Mouse (Mus musculus): ENCODE data around the gene Bri3bp.
"Not testable (repeated sequence)": the region's sequence is repeated elsewhere in the genome, so short reads cannot be mapped to it uniquely, and the experiment has no call there.

Bri3bp gene

DNA sequence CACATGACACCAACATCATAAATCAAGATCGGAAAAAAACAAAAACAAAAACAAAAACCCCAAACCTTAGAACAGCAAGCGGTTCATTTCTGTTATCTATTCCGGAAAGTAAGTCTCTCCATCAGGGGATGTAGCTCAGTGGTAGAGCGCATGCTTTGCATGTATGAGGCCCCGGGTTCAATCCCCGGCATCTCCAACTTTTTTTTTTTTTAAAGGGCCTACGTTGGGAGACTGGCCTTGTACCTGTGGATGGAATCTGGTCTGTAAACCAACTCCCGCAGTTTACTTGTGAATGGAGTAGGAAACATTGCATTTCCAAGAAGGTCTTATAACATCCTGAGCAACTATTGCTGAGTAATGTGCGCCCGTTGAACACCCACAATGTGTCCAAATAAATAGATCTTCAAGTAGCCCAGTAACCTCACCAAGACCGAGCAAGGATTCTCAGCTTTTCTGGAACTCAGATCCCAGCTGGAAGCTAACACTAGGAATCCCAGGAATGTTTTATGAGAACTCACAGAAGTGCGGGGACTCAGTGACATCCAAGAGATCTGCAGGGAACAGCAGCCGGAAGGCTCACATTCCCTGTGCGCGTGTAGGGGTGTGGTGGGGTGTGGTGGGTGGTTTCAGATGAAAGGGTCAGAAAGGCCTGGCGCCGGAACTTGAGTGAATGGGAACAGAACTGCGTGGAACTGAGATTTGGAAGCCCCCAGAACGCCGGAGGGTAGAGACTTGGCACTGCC lies 31.8 kb upstream of the Bri3bp start:
- no peak for DNase-seq

GRCm38 (mm10) chr5:125411972-125412530 lies 29.3 kb upstream of the Bri3bp start:
- peak; percentile 70 to 84 for DNase-seq

- not testable (repeated sequence) for DNase-seq
Measured at GRCm38 (mm10) chr5:125412536-125412935, 28.8 kb upstream of the Bri3bp start.

- DNase-seq = no peak
Measured at GRCm38 (mm10) chr5:125413763-125414162, 27.6 kb upstream of the Bri3bp start.

GRCm38 (mm10) chr5:125416183-125416582 lies 25.2 kb upstream of the Bri3bp start:
- DNase-seq = no peak

DNA sequence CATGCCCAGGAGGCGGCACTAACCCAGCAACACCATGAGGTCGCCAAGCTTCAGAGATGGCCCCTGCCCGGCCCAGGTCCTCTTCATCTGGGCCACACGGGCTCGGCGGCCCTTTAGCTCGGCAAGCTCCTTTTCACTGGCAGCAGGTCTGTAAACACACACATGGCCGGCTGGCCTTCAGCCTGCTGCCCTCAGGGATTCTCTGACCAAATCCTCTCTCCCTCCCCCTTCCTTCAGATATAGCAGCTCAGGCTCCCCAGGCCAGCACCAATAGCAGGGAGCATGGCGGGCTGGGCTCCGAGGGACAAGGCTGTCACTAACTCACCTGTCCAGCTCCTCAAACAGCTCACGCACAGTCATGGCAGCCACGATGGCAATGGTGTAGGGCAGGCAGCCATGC lies 22.7 kb upstream of the Bri3bp start:
- DNase-seq = peak; percentile 74 to 75

DNA sequence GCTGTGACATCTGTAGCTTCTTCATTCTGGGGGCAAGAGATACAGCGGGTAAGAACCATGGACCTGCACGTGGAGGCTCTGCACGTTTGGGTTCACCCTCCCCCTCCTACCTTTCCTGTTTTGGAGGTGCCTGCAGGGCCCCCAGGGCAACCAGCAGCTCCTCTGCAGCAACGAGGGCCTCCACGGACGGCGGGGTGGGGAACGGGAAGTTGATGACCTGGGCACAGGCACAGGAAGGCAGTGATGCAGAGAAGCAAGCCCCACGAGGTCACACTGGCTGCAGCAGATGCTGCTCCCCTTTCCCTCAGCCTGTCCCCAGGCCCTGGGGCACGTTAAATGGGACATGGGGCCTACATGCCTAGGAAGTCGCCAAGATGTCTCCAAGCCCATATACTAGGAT lies 22.2 kb upstream of the Bri3bp start:
- DNase-seq = peak in 1 of 2 experiments; percentile 47

DNA sequence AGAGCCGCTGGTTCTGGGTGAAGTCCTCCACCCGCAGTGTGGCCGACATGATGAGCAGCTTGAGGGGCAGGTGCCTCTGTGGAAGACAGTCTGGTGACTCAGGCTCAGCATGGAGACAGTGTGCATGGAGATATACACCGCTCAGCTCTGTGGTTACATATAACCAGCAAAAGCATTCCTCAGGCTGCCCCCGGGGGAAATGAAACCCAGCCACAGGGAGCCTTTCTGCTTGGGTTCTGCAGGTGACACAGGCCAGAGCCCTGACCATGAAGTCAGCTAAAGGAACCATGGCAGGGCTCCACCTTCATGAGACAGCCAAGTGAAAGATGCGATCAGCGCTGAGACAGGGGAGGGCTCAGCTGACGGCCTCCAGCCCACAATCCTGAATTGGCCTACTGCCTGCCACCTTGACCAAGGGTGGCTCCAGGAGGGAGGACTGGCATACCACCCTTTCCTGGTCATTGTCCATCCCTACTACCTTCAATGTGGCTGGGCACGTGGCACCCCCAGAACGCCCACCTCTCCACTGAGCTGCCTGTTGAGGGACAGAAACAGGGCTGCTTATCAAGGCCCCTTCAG lies 15.6 kb upstream of the Bri3bp start:
- no peak for DNase-seq

DNA sequence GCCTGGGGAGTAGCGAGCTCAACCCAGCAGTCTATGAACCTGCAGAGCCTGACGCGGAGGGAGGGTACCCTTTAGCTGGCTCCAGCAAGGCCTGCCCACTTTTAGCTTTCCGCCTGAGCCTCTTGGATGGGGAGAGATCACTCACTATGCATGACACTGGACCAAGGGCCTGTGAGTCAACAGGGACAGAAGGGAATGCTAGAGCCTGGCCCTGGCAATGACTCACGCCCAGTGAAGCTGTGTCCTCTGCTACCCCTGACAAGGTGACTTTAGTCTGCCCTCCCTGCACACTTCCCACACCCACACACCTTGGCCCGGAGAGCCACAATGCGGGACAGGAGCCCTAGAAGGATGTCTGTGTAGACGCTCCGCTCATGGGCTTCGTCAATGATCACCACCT lies 15.0 kb upstream of the Bri3bp start:
- DNase-seq = no peak

GRCm38 (mm10) chr5:125432324-125432723 lies 9.0 kb upstream of the Bri3bp start:
- DNase-seq = not testable (repeated sequence)

- peak; percentile 92 to 97 for DNase-seq
Measured at GRCm38 (mm10) chr5:125433793-125434337, 7.5 kb upstream of the Bri3bp start, which contains the start of gene Dhx37. Gene Dhx37, minus strand, starts transcription at chr5:125434121.

DNA sequence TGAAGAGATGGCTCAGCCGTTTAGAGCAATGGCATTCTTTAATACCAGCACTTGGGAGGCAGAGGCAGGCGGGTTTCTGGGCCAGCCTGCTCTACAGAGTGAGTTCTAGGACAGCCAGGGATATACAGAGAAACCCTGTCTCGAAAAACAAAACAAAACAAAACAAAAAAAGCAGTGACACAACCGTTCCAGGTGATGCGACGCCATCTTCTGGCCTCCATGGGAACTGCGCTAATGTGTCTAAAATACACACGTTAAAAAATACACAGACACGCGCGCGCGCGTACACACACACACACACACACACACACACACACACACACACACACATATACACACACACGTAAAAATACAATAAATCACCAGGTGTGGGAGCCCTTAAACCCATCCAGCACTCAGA lies 7.0 kb upstream of the Bri3bp start:
- peak in 1 of 2 experiments; percentile 44 for DNase-seq

DNA sequence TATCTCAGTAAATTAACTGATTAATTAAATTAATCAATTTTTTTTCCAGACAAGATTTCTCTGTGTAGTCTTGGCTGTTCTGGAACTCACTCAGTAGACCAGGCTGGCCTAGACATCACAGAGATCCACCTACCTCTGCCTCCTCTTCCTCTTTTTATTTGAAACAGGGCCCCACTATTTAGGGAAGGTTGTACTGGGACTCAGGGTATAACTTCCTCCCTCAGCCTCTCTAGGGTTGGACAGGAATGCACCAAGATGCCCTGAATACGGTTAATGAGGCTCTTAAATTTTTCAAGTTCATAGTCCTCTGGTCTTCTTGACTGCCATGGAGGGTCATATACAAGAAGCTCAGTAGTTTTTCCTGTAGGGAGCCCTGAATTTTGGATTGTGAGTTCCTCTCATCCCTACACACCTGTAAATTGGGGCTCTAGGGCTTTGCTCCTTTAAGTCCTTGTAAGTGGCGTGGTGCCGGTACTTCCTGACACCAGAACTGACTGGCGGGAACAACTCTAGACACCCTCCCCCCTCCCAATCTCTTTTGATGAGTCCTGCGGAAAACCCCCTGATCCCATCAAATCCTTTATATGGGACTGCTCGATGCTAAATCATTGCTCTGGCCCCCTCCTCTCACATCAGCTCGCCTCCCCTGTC lies 660 bp upstream of the Bri3bp start:
- DNase-seq = no peak

- no peak for DNase-seq
Measured at GRCm38 (mm10) chr5:125442136-125442995, 998 bp downstream of the Bri3bp start.

GRCm38 (mm10) chr5:125443335-125443734 lies 2.0 kb downstream of the Bri3bp start:
- no peak for DNase-seq

- no peak for DNase-seq
Measured at GRCm38 (mm10) chr5:125443915-125444314, 2.5 kb downstream of the Bri3bp start.

DNA sequence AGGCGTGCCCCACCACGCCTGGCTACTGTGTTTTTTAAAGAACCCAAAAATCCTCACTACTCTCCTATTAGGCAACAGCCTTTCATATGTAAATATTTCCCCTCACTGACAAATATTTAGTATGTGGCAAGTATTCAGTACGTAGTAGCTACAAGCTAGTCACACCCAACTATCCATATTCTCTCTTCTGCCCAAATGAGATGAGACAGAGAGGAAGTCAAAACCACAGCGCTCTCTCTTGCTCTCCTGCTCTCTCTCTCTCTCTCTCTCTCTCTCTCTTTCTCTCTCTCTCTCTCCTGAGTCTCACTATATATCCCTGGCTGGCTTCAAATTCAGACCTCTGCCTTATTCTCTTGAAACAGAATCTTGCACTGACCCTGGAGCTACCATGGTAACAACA lies 3.2 kb downstream of the Bri3bp start:
- DNase-seq = no peak

GRCm38 (mm10) chr5:125446344-125446743 lies 5.0 kb downstream of the Bri3bp start:
- no peak for DNase-seq

DNA sequence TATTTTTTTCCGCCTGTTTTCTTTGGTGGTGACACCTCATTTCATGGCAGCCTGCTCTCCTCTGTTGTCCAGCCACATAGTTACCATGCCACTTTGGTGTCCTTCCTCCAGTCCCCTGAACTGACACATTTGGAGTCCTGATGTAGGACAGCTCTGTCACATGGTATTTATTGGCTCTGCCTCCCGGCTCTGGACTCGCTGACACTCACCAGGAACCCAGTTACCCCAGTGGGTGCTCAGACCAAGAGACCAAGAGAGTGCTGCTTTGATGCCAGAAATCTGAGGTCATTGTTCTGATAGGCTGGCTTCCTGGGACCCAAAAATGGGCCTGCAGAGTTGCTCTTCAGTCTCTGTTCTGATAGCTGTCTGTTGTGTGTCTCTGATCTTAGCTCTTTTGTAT lies 6.7 kb downstream of the Bri3bp start:
- DNase-seq = no peak

- DNase-seq = no peak
Measured at GRCm38 (mm10) chr5:125448631-125449030, 7.3 kb downstream of the Bri3bp start.

GRCm38 (mm10) chr5:125449306-125449705 lies 7.9 kb downstream of the Bri3bp start:
- no peak for DNase-seq

DNA sequence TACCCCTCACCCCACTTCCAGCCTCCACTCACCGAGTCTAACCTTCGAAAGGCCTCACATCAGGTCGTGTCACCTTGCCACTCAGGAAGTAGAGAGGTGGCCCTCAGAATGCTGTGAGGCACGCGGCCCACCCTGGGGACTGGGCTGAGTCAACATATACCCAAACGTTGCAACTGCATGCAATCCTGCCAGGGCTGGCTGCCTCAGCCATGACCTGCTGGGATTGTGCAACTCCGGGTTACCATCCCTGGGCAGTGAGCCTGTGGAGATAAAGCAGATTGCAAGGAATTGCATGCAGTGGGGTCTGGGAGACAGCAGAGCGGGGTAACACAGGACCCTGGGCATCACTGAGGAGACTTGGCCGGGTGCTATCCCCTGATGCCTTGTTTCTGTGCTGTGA lies 11.2 kb downstream of the Bri3bp start:
- no peak for DNase-seq
